Mouse (Mus musculus): ENCODE data around the gene Bcl9.

GRCm38 (mm10) chr3:97254861-97255465 lies 42.8 kb downstream of the Bcl9 start:
- TF ChIP-seq POLR2A (IDR thresholded peaks at IDR 0.05; ENCODE audit: low read depth, low read length) (no peak), CTCF (IDR thresholded peaks at IDR 0.05; ENCODE audit: borderline replicate concordance, insufficient read depth, low read length) (no peak)
